Mouse (Mus musculus) spleen, adult 2 months (tissue): ENCODE results near the gene Wdhd1.

Source experiments
- CTCF ChIP-seq: fragments of 200-500 bp; IDR thresholded peaks from 2 replicates; pipeline ENCODE4 v1.5.1; 2011; ENCODE audit warnings: mild to moderate bottlenecking, inconsistent platforms; ENCODE audit not compliant: insufficient read depth, insufficient read length, insufficient replicate concordance; ENCODE audit errors: extremely low read depth
- POLR2A ChIP-seq: fragments of 200-500 bp; IDR thresholded peaks from 2 replicates; pipeline ENCODE4 v1.6.1; 2011; ENCODE audit warnings: low read depth, low read length, inconsistent platforms

DNA sequence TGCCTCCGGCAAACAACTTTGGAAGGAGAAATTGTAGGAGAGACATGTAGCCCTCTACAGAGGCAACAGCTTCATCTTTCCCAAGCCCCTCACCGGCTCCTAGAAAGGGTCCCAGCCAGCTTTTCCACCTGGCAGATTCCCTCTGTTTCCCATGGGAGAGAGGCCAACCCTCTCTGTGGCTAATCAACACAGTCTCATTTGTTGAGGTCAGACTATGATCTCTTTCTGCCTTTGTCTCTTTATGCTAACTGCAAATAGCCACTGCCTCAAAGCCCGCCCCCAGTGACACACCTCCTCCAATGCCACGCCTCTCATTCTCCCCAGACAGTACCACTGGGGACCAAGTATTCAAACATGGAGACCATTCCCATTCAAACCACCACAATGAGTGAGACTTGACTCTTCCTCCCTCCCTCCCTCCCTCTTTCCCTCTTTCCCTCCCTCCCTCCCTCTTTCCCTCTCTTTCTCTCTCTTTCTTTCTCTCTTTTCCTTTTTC lies 66.9 kb downstream of the Wdhd1 start:
- TF ChIP-seq CTCF (no peak), POLR2A (no peak)
